Mouse (Mus musculus): ENCODE measurements around the gene Gm4792. TPM values are rescaled to one million over a fixed set of nuclear protein-coding genes. Genes with fewer than 3 reads are reported as not detected.

The Gm4792 gene
- polyA plus RNA-seq, 1 experiment from 2014 or later: 0.31 TPM

DNA sequence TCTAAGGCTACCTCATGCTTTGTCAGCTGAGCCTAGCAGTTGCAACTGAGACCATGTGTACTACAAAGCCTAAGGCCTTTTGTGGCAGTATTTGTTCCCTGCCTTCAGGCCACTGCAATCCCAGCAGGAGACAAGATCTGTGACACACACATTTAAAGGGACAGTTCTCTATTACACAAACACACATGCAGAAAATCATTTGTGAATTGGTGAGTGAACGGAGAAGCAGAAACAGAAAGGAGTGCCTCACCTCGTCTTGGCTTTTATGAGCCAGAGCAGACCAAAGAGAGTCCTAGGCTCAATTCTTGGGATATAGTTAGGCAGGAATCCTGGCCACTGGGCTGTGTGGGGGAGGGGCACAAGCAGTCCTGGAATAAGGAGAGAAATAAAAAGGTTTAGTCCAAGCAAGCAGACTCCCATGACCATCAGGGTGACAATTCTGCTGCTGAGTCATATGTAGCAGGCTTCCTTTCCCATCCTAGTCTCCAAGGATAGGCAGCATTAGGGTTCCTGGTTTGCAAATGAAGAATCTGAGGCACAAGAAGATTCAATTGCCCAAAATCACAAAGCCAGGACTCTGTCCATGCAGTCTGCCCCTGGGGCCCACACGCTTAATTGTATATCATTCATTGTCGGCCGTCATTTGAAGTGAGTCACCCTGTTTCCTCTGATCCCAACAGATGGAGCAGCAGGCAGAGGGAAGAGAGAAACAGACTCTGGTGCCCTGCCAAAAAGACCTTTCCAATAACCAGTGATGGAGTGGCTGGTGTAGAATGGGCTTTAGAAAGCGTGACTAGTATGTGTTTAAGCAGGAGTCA, 3.4 kb downstream of the Gm4792 start:
- Histone ChIP-seq H3K4me3 (ENCODE audit: low read depth, low read length) (no peak overlapping the region), H3K27me3 (ENCODE audit: control insufficient read depth, insufficient read depth, low read length) (no peaks in the 10 kb centered on the region), H3K27ac (ENCODE audit: low read depth, low read length) (peak overlapping the region; percentile 52), H3K36me3 (ENCODE audit: control insufficient read depth, insufficient read depth, low read length) (no peaks in the 10 kb centered on the region), H3K4me2 (replicated peaks; ENCODE audit: low read depth, low read length) (no peak overlapping the region), H3K4me1 (replicated peaks; ENCODE audit: control insufficient read depth, insufficient read depth, low read length) (peaks cover 8% of the 10 kb centered on the region), H3K9ac (ENCODE audit: low read depth, low read length) (no peak overlapping the region), H3K9me3 (ENCODE audit: control insufficient read depth, low read length) (no peaks in the 10 kb centered on the region)
- WGBS: 29% methylated on average over 6 of the region's 6 CpGs
- ATAC-seq (ENCODE audit: low FRiP score): peak; percentile 79
- DNase-seq (ENCODE audit: low spot score): peak; percentile 61

- Histone ChIP-seq H3K9me3 (ENCODE audit: control insufficient read depth, low read length) (no peaks in the 10 kb centered on the region), H3K9ac (ENCODE audit: low read depth, low read length) (no peak overlapping the region), H3K4me3 (ENCODE audit: low read depth, low read length) (no peak overlapping the region), H3K4me1 (replicated peaks; ENCODE audit: control insufficient read depth, insufficient read depth, low read length) (peaks cover 8% of the 10 kb centered on the region), H3K36me3 (ENCODE audit: control insufficient read depth, insufficient read depth, low read length) (no peaks in the 10 kb centered on the region), H3K27me3 (ENCODE audit: control insufficient read depth, insufficient read depth, low read length) (no peaks in the 10 kb centered on the region), H3K4me2 (replicated peaks; ENCODE audit: low read depth, low read length) (no peak overlapping the region), H3K27ac (ENCODE audit: low read depth, low read length) (peak overlapping the region; percentile 52)
- 79% methylated on average over 5 of the region's 5 CpGs for WGBS
- DNase-seq (ENCODE audit: low spot score) (no peak), ATAC-seq (ENCODE audit: low FRiP score) (no peak)
These were observed 4.1 kb downstream of the Gm4792 start for GRCm38 (mm10) chr10:94294437-94294836.

DNA sequence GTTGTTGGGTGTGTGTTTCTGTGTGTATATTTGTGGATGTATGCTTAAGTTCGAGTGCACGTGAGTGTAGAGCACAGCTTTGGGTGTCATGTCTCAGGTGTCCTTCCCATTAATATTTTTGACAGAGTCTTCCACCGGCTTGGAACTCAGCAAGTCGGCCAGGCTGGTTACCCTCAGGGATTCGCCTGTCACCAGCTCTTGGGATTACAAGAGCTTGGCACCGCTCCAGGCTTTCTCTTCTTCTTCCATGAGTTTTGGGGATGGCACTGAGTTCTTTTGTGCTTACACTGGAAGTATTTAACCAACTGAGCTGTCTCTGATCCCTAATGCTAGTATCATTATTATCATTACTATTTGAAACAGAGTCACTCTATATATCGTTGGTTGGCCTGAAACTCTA, 15.7 kb downstream of the Gm4792 start:
- no peaks in the 10 kb centered on the region for H3K36me3 ChIP-seq (ENCODE audit: control insufficient read depth, insufficient read depth, low read length)
- DNase-seq (ENCODE audit: low spot score) (no peak), ATAC-seq (ENCODE audit: low FRiP score) (no peak)
- WGBS: 88% methylated on average over 7 of the region's 7 CpGs
- H3K4me1 ChIP-seq (replicated peaks; ENCODE audit: control insufficient read depth, insufficient read depth, low read length): no peaks in the 10 kb centered on the region
- H3K27me3 ChIP-seq (ENCODE audit: control insufficient read depth, insufficient read depth, low read length): no peaks in the 10 kb centered on the region
- no peak overlapping the region for H3K9ac ChIP-seq (ENCODE audit: low read depth, low read length)
- no peak overlapping the region for H3K4me2 ChIP-seq (replicated peaks; ENCODE audit: low read depth, low read length)
- no peak overlapping the region for H3K27ac ChIP-seq (ENCODE audit: low read depth, low read length)
- no peaks in the 10 kb centered on the region for H3K9me3 ChIP-seq (ENCODE audit: control insufficient read depth, low read length)
- H3K4me3 ChIP-seq (ENCODE audit: low read depth, low read length): no peak overlapping the region

DNA sequence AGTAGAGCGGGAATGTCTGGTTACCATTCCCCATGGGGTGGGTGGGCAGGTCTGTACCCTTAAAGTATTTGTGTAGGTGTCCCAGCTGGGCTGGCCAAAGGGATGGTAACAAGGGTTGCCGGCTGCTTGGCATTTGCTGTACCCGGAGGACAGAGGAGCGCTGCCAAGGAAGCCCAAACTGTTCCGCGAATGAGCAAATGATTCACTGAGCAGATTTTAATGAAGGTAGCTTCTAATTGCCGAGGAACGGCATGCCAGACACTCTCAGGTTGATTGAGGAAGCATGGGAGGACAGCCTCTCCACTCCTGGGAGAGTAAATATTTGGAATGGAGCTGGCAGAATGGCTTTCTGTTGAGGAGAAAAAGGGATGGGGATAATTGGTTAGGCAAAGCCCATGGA, 16.3 kb downstream of the Gm4792 start:
- Histone ChIP-seq H3K4me2 (replicated peaks; ENCODE audit: low read depth, low read length) (no peak overlapping the region), H3K4me1 (replicated peaks; ENCODE audit: control insufficient read depth, insufficient read depth, low read length) (no peaks in the 10 kb centered on the region), H3K4me3 (ENCODE audit: low read depth, low read length) (no peak overlapping the region), H3K9ac (ENCODE audit: low read depth, low read length) (no peak overlapping the region), H3K27ac (ENCODE audit: low read depth, low read length) (no peak overlapping the region), H3K9me3 (ENCODE audit: control insufficient read depth, low read length) (no peaks in the 10 kb centered on the region), H3K27me3 (ENCODE audit: control insufficient read depth, insufficient read depth, low read length) (no peaks in the 10 kb centered on the region), H3K36me3 (ENCODE audit: control insufficient read depth, insufficient read depth, low read length) (no peaks in the 10 kb centered on the region)
- WGBS: 88% methylated on average over 8 of the region's 8 CpGs
- DNase-seq (ENCODE audit: low spot score) (no peak), ATAC-seq (ENCODE audit: low FRiP score) (no peak)

DNA sequence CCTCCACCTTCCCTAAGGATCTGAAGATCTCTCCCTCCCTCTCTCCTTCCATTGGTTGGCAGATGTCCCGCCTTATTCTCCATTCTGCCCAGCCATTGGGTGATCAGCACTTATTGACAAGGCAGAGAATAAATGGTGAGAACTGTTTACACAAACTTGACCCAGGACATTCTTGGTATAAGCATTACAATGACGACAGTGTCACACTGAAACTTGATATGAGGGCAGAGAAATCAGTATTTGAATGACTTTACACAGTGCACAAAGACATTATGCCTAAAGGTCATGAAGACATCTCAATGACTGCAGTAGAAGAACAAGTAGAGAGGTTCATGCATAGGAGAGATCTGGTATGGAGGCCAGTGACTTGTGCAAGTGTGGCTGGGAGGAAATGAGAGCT, 22.0 kb downstream of the Gm4792 start:
- H3K36me3 ChIP-seq (ENCODE audit: control insufficient read depth, insufficient read depth, low read length): no peaks in the 10 kb centered on the region
- 54% methylated on average over 2 of the region's 2 CpGs for WGBS
- H3K9me3 ChIP-seq (ENCODE audit: control insufficient read depth, low read length): no peaks in the 10 kb centered on the region
- H3K27ac ChIP-seq (ENCODE audit: low read depth, low read length): no peak overlapping the region
- no peak overlapping the region for H3K4me3 ChIP-seq (ENCODE audit: low read depth, low read length)
- no peaks in the 10 kb centered on the region for H3K27me3 ChIP-seq (ENCODE audit: control insufficient read depth, insufficient read depth, low read length)
- H3K4me2 ChIP-seq (replicated peaks; ENCODE audit: low read depth, low read length): no peak overlapping the region
- no peaks in the 10 kb centered on the region for H3K4me1 ChIP-seq (replicated peaks; ENCODE audit: control insufficient read depth, insufficient read depth, low read length)
- ATAC-seq (ENCODE audit: low FRiP score) (no peak), DNase-seq (ENCODE audit: low spot score) (no peak)
- H3K9ac ChIP-seq (ENCODE audit: low read depth, low read length): no peak overlapping the region

GRCm38 (mm10) chr10:94275321-94275720, 23.2 kb downstream of the Gm4792 start:
- no peaks in the 10 kb centered on the region for H3K36me3 ChIP-seq (ENCODE audit: control insufficient read depth, insufficient read depth, low read length)
- no peak overlapping the region for H3K9ac ChIP-seq (ENCODE audit: low read depth, low read length)
- H3K4me1 ChIP-seq (replicated peaks; ENCODE audit: control insufficient read depth, insufficient read depth, low read length): no peaks in the 10 kb centered on the region
- H3K27ac ChIP-seq (ENCODE audit: low read depth, low read length): no peak overlapping the region
- 20% methylated on average over 3 of the region's 3 CpGs for WGBS
- no peak for DNase-seq (ENCODE audit: low spot score)
- no peaks in the 10 kb centered on the region for H3K27me3 ChIP-seq (ENCODE audit: control insufficient read depth, insufficient read depth, low read length)
- ATAC-seq (ENCODE audit: low FRiP score): no peak
- H3K4me2 ChIP-seq (replicated peaks; ENCODE audit: low read depth, low read length): no peak overlapping the region
- H3K9me3 ChIP-seq (ENCODE audit: control insufficient read depth, low read length): no peaks in the 10 kb centered on the region
- H3K4me3 ChIP-seq (ENCODE audit: low read depth, low read length): no peak overlapping the region

- ATAC-seq (ENCODE audit: low FRiP score) (peak; percentile 33; the same call in 1 of the 2 replicates), DNase-seq (ENCODE audit: low spot score) (peak; percentile 24)
- Histone ChIP-seq H3K4me2 (replicated peaks; ENCODE audit: low read depth, low read length) (no peak overlapping the region), H3K27me3 (ENCODE audit: control insufficient read depth, insufficient read depth, low read length) (no peaks in the 10 kb centered on the region), H3K9me3 (ENCODE audit: control insufficient read depth, low read length) (no peaks in the 10 kb centered on the region), H3K9ac (ENCODE audit: low read depth, low read length) (no peak overlapping the region), H3K4me1 (replicated peaks; ENCODE audit: control insufficient read depth, insufficient read depth, low read length) (no peaks in the 10 kb centered on the region), H3K36me3 (ENCODE audit: control insufficient read depth, insufficient read depth, low read length) (no peaks in the 10 kb centered on the region), H3K4me3 (ENCODE audit: low read depth, low read length) (no peak overlapping the region), H3K27ac (ENCODE audit: low read depth, low read length) (no peak overlapping the region)
- WGBS: 66% methylated on average over 17 of the region's 17 CpGs
These were observed 32.6 kb downstream of the Gm4792 start for GRCm38 (mm10) chr10:94265656-94266542.

GRCm38 (mm10) chr10:94263211-94263610, 35.3 kb downstream of the Gm4792 start:
- WGBS: 75% methylated on average over 3 of the region's 3 CpGs
- H3K4me2 ChIP-seq (replicated peaks; ENCODE audit: low read depth, low read length): no peak overlapping the region
- no peaks in the 10 kb centered on the region for H3K27me3 ChIP-seq (ENCODE audit: control insufficient read depth, insufficient read depth, low read length)
- H3K4me3 ChIP-seq (ENCODE audit: low read depth, low read length): no peak overlapping the region
- no peak for DNase-seq (ENCODE audit: low spot score)
- H3K4me1 ChIP-seq (replicated peaks; ENCODE audit: control insufficient read depth, insufficient read depth, low read length): no peaks in the 10 kb centered on the region
- H3K36me3 ChIP-seq (ENCODE audit: control insufficient read depth, insufficient read depth, low read length): no peaks in the 10 kb centered on the region
- ATAC-seq (ENCODE audit: low FRiP score): no peak
- H3K9me3 ChIP-seq (ENCODE audit: control insufficient read depth, low read length): no peaks in the 10 kb centered on the region
- H3K9ac ChIP-seq (ENCODE audit: low read depth, low read length): no peak overlapping the region
- no peak overlapping the region for H3K27ac ChIP-seq (ENCODE audit: low read depth, low read length)
